Mouse (Mus musculus): ENCODE data around the gene Incenp. TPM values are rescaled to one million over a fixed set of nuclear protein-coding genes. Genes with fewer than 3 reads are reported as not detected.
"Not testable (repeated sequence)": the region's sequence is repeated elsewhere in the genome, so short reads cannot be mapped to it uniquely, and the experiment has no call there.

Incenp gene
- polyA plus RNA-seq, 1 experiment from 2014 or later: 140 TPM

DNA sequence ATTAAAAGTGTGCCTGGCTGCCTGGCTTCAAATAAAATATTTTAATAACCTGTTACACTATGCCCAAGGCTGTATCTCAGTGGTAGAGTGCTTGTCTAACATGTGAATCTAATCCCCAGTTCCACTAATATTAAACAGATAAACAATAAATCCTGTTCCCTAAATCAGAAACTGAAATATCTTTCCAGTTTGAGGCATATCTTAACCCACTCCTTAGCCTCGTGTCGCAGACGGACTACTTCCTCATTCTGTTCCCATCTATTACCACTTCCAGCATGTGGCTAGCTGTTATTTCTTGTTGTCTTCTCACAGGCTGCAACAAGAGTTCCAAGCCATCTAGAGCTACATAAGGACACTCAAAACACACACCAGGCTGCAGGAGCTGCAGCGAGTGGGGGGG, 18.4 kb upstream of the Incenp start:
- H3K27ac ChIP-seq: no peak overlapping the region
- no peaks in the 10 kb centered on the region for H3K27me3 ChIP-seq
- ATAC-seq (ENCODE audit: insufficient number of reproducible peaks, insufficient read depth, low FRiP score, low TSS enrichment, low read depth): no peak
- no peaks in the 10 kb centered on the region for H3K36me3 ChIP-seq
- H3K9me3 ChIP-seq: no peaks in the 10 kb centered on the region
- H3K9ac ChIP-seq (replicated peaks): no peak overlapping the region
- WGBS: 80% methylated on average over 3 of the region's 4 CpGs
- no peak overlapping the region for H3K4me3 ChIP-seq (replicated peaks)
- no peak overlapping the region for H3K4me2 ChIP-seq
- peaks cover 10% of the 10 kb centered on the region; the same call in 1 of the 2 replicates for H3K4me1 ChIP-seq (replicated peaks)

DNA sequence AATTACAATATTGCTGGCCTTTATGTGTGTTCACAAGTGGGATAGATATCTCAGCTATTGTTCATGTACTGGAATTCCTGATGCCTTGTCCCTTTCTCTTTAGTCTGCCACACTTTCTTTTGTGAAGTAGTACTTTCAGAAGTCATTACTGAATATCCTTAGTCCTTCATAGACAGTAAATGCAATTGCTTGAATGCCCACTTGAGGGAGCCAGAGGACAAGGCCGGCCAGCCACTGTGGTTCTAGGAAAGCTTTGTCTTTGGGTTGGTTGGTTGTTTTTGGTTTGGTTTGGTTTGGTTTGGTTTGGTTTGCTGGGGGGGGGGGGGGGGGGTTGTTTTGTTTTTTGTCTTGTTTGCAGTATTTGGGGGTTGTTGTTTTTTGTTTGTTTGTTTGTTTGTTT, 16.6 kb upstream of the Incenp start:
- no peak for ATAC-seq (ENCODE audit: insufficient number of reproducible peaks, insufficient read depth, low FRiP score, low TSS enrichment, low read depth)
- no peaks in the 10 kb centered on the region for H3K9me3 ChIP-seq
- no peaks in the 10 kb centered on the region for H3K27me3 ChIP-seq
- H3K9ac ChIP-seq (replicated peaks): no peak overlapping the region
- no peak overlapping the region for H3K27ac ChIP-seq
- H3K36me3 ChIP-seq: no peaks in the 10 kb centered on the region
- H3K4me1 ChIP-seq (replicated peaks): no peaks in the 10 kb centered on the region
- H3K4me3 ChIP-seq (replicated peaks): no peak overlapping the region
- 0% methylated on average over 1 of the region's 1 CpGs for WGBS
- no peak overlapping the region for H3K4me2 ChIP-seq

DNA sequence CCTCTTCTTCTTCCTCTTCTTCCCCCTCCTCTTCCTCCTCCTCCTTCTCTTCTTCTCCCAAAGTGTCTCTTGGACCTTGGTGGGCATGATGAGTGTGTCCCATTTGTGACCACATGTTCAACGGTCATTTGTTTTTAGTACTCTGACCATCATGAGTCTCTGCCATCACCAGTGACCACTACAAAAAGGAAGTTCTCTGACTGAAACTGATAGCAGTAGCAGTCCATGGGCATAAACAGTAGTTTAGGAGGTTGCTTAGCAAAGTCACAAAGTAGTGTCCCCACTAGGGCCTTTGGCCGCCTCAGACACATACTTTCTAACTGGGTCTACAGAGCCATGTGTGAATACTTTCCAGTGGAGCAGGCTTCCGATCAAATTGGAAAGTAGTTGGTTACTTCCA, 15.0 kb upstream of the Incenp start:
- H3K4me2 ChIP-seq: no peak overlapping the region
- H3K4me1 ChIP-seq (replicated peaks): no peaks in the 10 kb centered on the region
- no peak overlapping the region for H3K9ac ChIP-seq (replicated peaks)
- no peaks in the 10 kb centered on the region for H3K36me3 ChIP-seq
- no peak for ATAC-seq (ENCODE audit: insufficient number of reproducible peaks, insufficient read depth, low FRiP score, low TSS enrichment, low read depth)
- no peaks in the 10 kb centered on the region for H3K27me3 ChIP-seq
- no peak overlapping the region for H3K4me3 ChIP-seq (replicated peaks)
- WGBS: 82% methylated on average over 3 of the region's 3 CpGs
- no peaks in the 10 kb centered on the region for H3K9me3 ChIP-seq
- no peak overlapping the region for H3K27ac ChIP-seq

DNA sequence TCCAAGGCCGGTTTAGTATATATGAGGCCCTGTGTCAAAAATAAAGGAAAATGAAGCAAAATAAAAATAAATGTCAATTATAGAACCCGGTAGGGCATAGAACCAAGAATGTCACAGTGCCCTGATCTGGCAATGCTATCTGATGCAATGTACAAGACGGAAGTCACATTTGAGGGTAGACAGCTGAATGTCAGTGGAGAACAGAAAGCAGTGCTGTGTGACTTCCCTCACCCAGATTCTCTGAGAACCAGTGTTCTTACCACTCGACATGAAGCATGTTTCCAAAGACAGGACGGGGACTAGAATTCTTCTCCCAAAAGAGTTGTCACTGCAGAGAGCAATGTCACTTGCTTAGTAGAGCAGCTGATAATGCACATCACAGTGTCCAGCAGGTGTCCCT, 14.4 kb upstream of the Incenp start:
- ATAC-seq (ENCODE audit: insufficient number of reproducible peaks, insufficient read depth, low FRiP score, low TSS enrichment, low read depth): no peak
- no peak overlapping the region for H3K4me2 ChIP-seq
- H3K27me3 ChIP-seq: no peaks in the 10 kb centered on the region
- H3K9me3 ChIP-seq: no peaks in the 10 kb centered on the region
- no peaks in the 10 kb centered on the region for H3K36me3 ChIP-seq
- H3K4me1 ChIP-seq (replicated peaks): no peaks in the 10 kb centered on the region
- H3K9ac ChIP-seq (replicated peaks): no peak overlapping the region
- H3K4me3 ChIP-seq (replicated peaks): no peak overlapping the region
- no peak overlapping the region for H3K27ac ChIP-seq
- WGBS: 83% methylated on average over 5 of the region's 5 CpGs

DNA sequence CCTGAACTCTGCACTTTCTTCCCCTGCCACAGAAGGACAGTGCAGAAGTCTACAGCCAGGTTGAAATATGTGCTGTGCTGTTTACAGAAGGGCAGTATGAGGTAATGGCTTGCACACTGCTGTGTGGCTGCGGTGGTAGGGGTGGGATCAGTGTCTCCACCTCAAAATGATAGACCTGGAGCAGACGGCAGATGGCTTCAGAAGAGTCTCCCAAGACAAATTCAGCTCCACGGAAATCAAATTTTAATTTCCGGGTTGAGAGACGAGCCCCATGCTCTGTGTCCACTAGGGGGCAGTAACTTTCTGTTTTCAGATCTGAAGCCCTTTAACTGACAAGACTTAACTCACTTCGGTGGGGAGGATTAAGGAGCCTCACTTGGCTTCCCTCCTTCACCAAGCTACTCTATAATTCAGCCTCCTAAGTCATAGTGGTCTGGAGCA, 12.0 kb upstream of the Incenp start:
- WGBS: 14% methylated on average over 6 of the region's 6 CpGs
- no peak for ATAC-seq (ENCODE audit: insufficient number of reproducible peaks, insufficient read depth, low FRiP score, low TSS enrichment, low read depth)
- Histone ChIP-seq H3K4me3 (replicated peaks) (no peak overlapping the region), H3K9ac (replicated peaks) (no peak overlapping the region), H3K27ac (no peak overlapping the region), H3K4me2 (no peak overlapping the region), H3K36me3 (no peaks in the 10 kb centered on the region), H3K4me1 (replicated peaks) (no peaks in the 10 kb centered on the region), H3K27me3 (no peaks in the 10 kb centered on the region), H3K9me3 (no peaks in the 10 kb centered on the region)

DNA sequence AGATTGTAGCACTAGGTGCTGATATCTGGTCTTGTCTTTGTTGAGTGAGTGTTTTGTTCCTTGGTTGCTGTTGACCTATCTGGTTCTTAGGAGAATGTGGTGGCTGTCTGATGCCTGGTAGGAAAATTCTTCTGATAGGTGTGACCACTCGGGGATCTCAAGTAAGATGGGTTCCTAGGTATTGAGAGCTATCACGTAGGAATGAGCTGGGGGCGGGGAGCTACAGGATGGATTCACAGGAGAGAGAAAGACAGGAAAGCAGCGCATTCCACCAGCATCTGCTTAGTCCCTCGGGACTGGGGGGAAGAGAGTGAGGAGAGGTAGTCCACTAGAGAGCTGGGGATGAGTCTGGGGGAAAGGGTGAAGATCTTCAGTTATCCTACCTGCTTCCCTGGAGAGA, 10.0 kb upstream of the Incenp start:
- WGBS: 86% methylated on average over 5 of the region's 5 CpGs
- Histone ChIP-seq H3K9ac (replicated peaks) (no peak overlapping the region), H3K36me3 (no peaks in the 10 kb centered on the region), H3K4me2 (no peak overlapping the region), H3K27ac (no peak overlapping the region), H3K4me1 (replicated peaks) (no peaks in the 10 kb centered on the region), H3K9me3 (no peaks in the 10 kb centered on the region), H3K27me3 (no peaks in the 10 kb centered on the region), H3K4me3 (replicated peaks) (no peak overlapping the region)
- no peak for ATAC-seq (ENCODE audit: insufficient number of reproducible peaks, insufficient read depth, low FRiP score, low TSS enrichment, low read depth)

DNA sequence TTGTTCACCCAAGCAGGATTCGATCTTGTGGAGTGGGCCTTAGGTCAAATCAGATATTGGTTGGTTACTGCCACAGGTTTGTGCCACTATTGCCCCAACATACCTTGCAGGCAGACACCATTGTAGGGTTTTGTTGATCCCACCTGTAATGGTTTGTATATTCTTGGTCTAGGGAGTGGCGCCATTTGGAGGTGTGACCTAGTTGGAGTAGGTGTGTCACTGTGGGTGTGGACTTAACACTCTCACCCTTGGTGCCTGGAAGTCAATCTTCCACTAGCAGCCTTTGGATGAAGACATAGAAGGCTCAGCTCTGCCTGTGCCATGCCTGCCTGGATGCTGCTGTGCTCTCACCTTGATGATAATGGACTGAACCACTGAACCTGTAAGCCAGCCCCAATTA, 1.3 kb upstream of the Incenp start:
- H3K9me3 ChIP-seq; H3K27me3 ChIP-seq; H3K4me3 ChIP-seq (replicated peaks); H3K27ac ChIP-seq; H3K36me3 ChIP-seq; H3K9ac ChIP-seq (replicated peaks); ATAC-seq (ENCODE audit: insufficient number of reproducible peaks, insufficient read depth, low FRiP score, low TSS enrichment, low read depth); H3K4me2 ChIP-seq: not testable (repeated sequence)
- 92% methylated on average over 2 of the region's 2 CpGs for WGBS
- peaks cover 27% of the 10 kb centered on the region for H3K4me1 ChIP-seq (replicated peaks)

DNA sequence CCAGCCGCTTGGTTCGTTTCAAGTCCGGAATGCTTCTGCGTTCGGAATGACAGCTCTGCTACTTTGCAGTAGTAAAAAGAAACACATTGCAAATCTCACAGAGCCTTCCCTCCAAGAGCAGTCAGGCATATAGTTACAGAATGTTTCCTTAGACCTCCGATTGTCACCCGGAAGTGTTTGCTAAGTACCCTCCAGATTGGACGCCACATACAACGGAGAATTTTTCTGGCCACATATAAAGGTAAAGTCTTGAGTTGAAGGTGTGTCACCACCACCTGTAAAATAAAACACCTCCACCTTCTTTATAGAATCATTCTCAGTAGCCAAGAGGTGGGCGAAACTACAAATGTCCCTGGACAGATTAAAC, 412 bp upstream of the Incenp start:
- peak overlapping the region; percentile 66 for H3K27ac ChIP-seq
- peak overlapping the region; percentile 52 for H3K4me2 ChIP-seq
- H3K4me1 ChIP-seq (replicated peaks): peaks cover 27% of the 10 kb centered on the region
- ATAC-seq (ENCODE audit: insufficient number of reproducible peaks, insufficient read depth, low FRiP score, low TSS enrichment, low read depth): peak; percentile 69
- H3K9me3 ChIP-seq: 0 out of 2 replicates have a peak, but pooled peaks cover 3% of the 10 kb centered on the region
- H3K4me3 ChIP-seq (replicated peaks): peak overlapping the region; percentile 88
- WGBS: 8% methylated on average over 10 of the region's 10 CpGs
- H3K36me3 ChIP-seq: peaks cover 9% of the 10 kb centered on the region
- H3K9ac ChIP-seq (replicated peaks): peak overlapping the region; percentile 38; the same call in 1 of the 2 replicates
- H3K27me3 ChIP-seq: no peaks in the 10 kb centered on the region

DNA sequence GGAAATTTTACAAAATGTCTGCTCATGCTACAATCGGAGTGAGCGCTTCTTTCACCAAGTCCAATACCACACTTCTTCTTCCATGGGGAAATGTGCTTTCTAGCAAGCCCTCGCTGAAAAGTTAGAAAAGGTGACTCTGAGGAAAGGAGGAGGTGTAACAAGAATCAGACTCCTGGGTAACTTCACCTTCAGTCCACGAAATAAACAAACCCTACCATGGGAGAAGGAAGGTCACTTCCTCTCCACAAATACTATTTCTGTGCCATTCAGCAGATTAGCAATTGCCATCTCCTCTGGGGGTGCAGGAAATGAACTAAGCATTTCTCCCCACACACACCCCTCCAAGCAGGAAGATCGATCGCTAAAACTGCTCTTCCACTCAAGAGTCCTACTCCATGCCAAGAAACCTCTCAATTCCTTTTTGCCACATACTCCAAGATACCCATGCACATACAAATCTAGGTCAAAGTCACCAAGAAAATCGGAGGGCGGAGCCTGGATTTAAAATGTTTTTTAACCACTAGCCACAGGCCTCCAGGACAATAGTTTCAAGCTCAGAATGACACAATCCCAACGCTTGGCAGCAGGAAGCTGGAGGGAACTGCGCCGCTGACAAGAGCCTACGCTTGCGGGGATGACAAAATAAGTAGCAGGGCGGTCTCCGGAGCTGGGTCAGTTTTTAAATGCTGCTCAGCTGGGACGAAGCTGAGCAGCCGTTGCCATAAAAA, 848 bp downstream of the Incenp start:
- peak overlapping the region; percentile 89 for H3K27ac ChIP-seq
- peaks cover 27% of the 10 kb centered on the region for H3K4me1 ChIP-seq (replicated peaks)
- H3K36me3 ChIP-seq: peaks cover 21% of the 10 kb centered on the region
- 11% methylated on average over 17 of the region's 17 CpGs for WGBS
- H3K27me3 ChIP-seq: no peaks in the 10 kb centered on the region
- ATAC-seq (ENCODE audit: insufficient number of reproducible peaks, insufficient read depth, low FRiP score, low TSS enrichment, low read depth): no peak
- 0 out of 2 replicates have a peak, but pooled peaks cover 3% of the 10 kb centered on the region for H3K9me3 ChIP-seq
- peak overlapping the region; percentile 82 for H3K4me2 ChIP-seq
- peak overlapping the region; percentile 79 for H3K9ac ChIP-seq (replicated peaks)
- peak overlapping the region; percentile 88 for H3K4me3 ChIP-seq (replicated peaks)

DNA sequence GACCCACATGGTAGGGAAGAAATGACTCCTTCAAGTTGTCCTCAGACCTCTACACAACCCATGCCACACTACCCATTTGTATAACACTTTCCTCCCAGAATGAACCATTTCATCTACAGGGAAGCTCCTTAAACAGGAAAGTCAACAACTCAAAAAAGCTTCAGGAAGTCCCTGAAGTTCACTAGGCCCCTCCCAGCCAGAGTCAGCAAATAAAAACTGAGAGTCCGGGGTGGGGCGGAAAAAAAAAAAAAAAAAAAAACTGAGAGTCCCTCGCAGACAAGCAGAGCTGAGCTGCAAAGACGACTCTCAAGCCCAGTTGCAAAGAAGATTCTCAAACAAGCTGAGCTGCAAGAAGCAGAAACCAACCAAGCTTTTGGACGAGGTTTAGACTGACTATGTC, 3.3 kb downstream of the Incenp start:
- Histone ChIP-seq H3K27ac (no peak overlapping the region), H3K4me3 (replicated peaks) (no peak overlapping the region)

DNA sequence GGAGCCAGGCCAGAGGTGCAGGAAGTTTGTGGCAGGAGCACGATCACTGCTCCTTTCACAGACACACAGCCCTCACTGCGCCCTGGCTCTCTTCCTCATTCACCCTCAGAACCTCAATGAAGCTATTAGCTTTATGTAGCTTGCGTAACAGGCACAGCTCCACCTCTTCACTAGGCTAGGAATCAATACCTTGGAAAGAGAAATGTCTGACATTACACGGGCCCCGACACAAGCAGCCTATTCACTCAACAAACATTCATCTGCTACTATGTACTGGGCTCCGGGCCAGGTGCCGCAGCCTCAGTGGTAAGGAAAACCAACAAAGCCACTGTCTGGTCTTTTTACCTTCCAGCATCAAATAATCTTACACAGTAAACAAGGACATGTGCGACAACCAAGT, 12.6 kb downstream of the Incenp start:
- peaks cover 95% of the 10 kb centered on the region for H3K36me3 ChIP-seq
- H3K9ac ChIP-seq (replicated peaks): no peak overlapping the region
- no peaks in the 10 kb centered on the region for H3K9me3 ChIP-seq
- H3K4me1 ChIP-seq (replicated peaks): no peaks in the 10 kb centered on the region
- no peak overlapping the region for H3K4me3 ChIP-seq (replicated peaks)
- H3K4me2 ChIP-seq: no peak overlapping the region
- WGBS: 96% methylated on average over 8 of the region's 8 CpGs
- ATAC-seq (ENCODE audit: insufficient number of reproducible peaks, insufficient read depth, low FRiP score, low TSS enrichment, low read depth): no peak
- no peaks in the 10 kb centered on the region for H3K27me3 ChIP-seq
- H3K27ac ChIP-seq: no peak overlapping the region

More for the DNA sequence above, 3.3 kb downstream of the Incenp start:
- Histone ChIP-seq H3K4me2 (0 out of 2 replicates have a peak overlapping the region, but pooled peaks have one; percentile 82), H3K27me3 (no peaks in the 10 kb centered on the region), H3K4me1 (replicated peaks) (peaks cover 27% of the 10 kb centered on the region), H3K9me3 (0 out of 2 replicates have a peak, but pooled peaks cover 3% of the 10 kb centered on the region), H3K9ac (replicated peaks) (no peak overlapping the region), H3K36me3 (peaks cover 46% of the 10 kb centered on the region)
- ATAC-seq (ENCODE audit: insufficient number of reproducible peaks, insufficient read depth, low FRiP score, low TSS enrichment, low read depth): no peak
- 69% methylated on average over 5 of the region's 5 CpGs for WGBS

DNA sequence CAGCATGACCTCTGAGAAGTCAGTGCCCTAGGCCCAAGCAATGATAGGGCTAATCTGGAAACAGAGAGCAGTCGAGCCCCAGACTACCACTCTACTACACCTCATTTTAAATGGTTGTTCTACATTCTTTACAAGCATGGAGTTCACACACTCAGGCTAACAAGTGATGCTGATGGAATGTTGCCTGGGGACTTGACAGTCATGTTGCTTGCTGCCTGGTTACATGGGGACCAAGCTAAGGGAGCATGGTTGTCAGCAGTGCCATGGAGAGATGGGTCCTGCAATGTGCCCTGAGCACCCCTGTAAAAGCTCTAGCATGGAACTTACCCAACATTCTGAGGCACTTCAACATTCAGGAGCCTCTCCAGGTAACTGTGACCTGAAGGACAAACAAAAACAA, 13.0 kb downstream of the Incenp start:
- H3K4me1 ChIP-seq (replicated peaks): no peaks in the 10 kb centered on the region
- H3K4me2 ChIP-seq: no peak overlapping the region
- H3K9me3 ChIP-seq: no peaks in the 10 kb centered on the region
- no peak overlapping the region for H3K4me3 ChIP-seq (replicated peaks)
- no peak for ATAC-seq (ENCODE audit: insufficient number of reproducible peaks, insufficient read depth, low FRiP score, low TSS enrichment, low read depth)
- peaks cover 95% of the 10 kb centered on the region for H3K36me3 ChIP-seq
- no peak overlapping the region for H3K9ac ChIP-seq (replicated peaks)
- WGBS: 86% methylated on average over 1 of the region's 1 CpGs
- no peaks in the 10 kb centered on the region for H3K27me3 ChIP-seq
- no peak overlapping the region for H3K27ac ChIP-seq
